Mouse (Mus musculus) adrenal gland, postnatal 25 days (tissue): ENCODE measurements around the gene Dync2li1. TPM values are rescaled to one million over a fixed set of nuclear protein-coding genes. Genes with fewer than 3 reads are reported as not detected.
A peak's percentile ranks its signal among the peaks of the same experiment; 100 is the strongest.

Experiments
- DNase-seq: peaks from one replicate; pipeline ENCODE4 v3.0.0; 2021; ENCODE audit warnings: mixed read lengths
- total RNA-seq: library from RNA; stranded (reverse); gene quantifications from 2 replicates; pipeline ENCODE4 v1.2.3, GENCODE M21; 2021

Gene Dync2li1
- total RNA-seq, 1 experiment from 2014 or later: 22.4 TPM

DNA sequence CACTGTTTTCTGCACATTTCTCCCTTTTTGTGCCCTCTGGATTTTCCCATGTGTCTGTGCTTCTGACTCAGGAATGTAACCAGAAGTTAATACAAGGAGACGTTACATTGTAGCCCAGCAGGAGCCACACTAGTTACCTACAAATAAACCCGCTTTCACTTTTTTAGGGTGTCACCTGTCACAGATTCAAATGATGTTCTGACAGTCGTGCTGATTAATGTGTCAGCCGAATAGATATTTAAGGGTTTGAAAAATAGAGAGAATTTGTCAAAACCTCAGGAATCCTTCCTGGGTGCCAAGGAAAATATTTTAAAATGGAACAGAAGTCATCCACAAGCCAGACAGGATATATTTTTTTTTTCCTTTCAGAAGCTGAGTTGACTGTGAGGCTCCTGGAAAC is 59.0 kb downstream of the Dync2li1 start:
- no peak for DNase-seq

DNA sequence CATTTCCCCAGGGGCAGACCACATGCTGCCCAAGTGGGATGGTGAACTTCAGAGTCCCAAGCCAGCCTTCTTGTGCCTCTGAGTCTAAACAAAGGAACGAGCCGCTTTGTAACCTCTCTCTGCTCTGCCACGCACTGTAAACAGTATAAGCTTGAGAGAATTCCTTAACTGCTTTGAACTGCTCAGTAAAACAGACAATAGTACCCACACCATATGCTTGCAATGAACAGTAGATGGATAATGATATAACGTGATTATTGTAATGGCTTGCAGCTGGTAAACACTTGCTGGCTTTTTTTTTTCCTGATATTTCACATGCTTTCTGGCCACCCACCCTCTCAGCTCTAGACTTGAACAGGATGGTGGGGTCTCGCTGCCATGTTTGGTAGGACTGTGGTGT is 61.7 kb downstream of the Dync2li1 start:
- DNase-seq: no peak

DNA sequence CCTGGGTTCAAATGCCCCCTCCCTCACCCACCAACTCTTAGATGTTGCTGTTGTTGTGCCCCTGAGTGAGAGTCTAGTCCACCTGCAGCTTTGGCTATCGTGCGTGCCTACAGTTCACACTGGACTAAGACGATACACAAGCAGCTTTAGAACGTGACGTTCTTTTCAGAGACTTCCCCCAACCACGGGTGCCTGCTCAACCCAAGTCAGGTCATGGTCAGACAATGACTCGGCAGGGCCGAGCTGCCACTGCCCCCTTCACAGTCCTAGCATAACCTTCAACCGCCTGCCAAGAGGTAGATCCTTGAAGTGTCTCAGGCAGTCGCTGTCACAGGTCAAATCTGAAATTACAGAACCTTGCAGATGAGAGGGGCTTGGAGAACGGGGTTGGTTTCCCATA is 62.5 kb downstream of the Dync2li1 start:
- DNase-seq: peak; percentile 57

DNA sequence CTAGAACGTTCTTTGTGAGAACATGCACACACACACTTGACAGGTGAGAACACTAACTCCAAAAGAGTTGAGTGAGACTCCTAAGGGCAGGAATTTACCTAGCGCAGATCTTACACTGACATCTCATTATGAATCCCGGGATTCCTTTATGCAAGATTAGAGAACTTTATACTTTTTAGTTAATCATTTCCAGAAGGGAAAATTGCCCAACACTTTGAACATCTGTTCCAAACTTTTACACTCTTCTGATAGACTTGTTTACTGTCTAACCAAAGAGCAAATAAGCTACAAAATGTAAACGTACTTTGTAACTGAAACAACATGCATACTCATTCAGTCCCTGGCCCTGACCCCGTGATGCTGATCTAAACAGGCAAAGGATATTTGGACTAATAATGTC is 63.0 kb downstream of the Dync2li1 start:
- DNase-seq: no peak

DNA sequence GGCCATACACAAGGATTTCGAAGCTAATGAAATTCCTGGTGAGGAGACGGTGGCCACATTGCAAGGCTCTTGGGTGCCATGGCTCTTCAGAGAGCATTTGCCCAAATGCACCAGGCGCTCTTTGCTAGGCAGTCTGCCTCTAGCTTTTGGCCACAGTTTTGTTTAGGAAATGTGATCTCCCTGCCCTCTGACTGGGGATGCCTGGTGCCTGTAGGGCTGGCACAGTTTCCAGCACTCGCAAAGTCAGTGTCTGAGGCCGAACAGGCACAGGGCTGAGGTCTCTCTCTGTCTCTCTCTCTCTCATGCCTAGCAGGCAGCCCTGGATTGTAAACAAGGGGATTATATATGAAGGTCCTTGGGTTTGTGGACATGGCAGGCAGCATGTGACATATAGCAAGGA is 63.8 kb downstream of the Dync2li1 start:
- no peak for DNase-seq

DNA sequence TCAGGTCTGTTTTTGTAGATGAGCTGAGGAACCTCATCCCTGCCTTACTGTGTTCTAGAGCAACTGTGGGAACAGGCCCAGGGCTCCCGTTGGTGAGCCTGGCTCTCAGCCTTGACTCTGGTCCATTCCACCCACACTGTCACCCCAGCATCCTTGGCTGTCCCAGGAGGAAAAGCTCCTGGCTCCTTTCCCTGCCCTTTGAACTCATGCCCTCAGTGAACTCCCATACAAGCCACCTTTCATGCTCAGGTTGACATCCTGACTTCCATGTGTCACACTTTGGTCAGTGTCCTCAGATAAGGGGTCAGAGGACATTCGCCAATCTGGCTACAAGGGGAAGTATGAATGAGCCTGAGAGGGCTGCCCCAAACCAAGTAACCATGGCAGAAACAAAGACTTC is 67.4 kb downstream of the Dync2li1 start:
- DNase-seq: no peak

DNA sequence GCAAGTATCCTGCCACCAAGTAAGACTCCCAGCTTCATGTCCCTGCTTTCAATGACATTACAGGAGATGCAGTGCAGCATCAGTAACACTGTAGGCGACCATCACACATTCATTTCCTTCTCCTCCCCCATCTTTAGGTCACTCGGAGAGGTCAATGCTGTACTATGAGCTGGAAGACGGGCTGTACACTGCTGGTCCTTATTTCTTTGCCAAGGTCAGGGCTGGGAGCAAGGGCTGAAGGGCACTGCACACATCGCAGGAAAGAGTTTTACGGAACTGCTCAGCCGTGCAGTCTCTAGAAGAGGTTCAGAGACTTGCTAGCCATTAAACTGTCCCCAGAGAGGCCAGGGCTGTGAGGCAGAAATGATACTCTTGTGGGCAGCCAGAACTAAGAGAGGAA is 70.2 kb downstream of the Dync2li1 start:
- DNase-seq: no peak

DNA sequence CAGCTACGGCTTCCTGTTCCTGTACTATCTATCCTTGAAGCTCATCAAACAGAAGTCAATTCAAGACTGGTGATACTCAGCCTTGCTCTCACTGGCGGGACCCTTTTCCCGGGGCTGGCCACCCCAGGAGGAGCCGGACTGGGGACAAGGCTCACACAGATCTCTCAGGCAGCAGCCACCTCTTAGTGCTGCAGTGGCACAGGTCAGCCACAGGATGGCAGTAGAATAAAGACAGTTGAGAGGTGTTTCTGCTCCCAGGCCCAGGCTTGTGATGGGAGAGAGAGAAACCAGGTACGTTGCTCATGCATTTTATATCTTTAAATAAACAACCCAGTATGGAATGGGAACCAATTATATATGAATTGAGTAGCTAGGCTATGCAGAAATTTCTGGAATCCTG is 72.4 kb downstream of the Dync2li1 start:
- DNase-seq: peak; percentile 31

Other genes with a start within 250 kb of the Dync2li1 start
- gene Thada, start 160.3 kb upstream of the Dync2li1 start, total RNA-seq: 22.1 and 24.1 TPM in 2 replicates
- gene Plekhh2, start 114.6 kb upstream of the Dync2li1 start, total RNA-seq: 7.4 TPM in 2 replicates
- gene Abcg8, start 49.8 kb downstream of the Dync2li1 start, total RNA-seq: 0.09 and 0.81 TPM in 2 replicates
- 0.12 and 1.3 TPM in 2 replicates for gene Abcg5, start 56.5 kb downstream of the Dync2li1 start, total RNA-seq
- 75.1 and 80.6 TPM in 2 replicates for gene Lrpprc, start 164.3 kb downstream of the Dync2li1 start, total RNA-seq